Mouse (Mus musculus): Measurements from ENCODE around the gene Clec16a. TPM values are rescaled to one million over a fixed set of nuclear protein-coding genes. Genes with fewer than 3 reads are reported as not detected.

Gene Clec16a
- polyA plus RNA-seq, 1 experiment from 2014 or later: 29.3 TPM

- Histone ChIP-seq H3K4me3 (no peak overlapping the region), H3K4me2 (no peak overlapping the region), H3K36me3 (peaks cover 25% of the 10 kb centered on the region; the same call in 1 of the 2 replicates), H3K9me3 (no peaks in the 10 kb centered on the region), H3K27ac (no peak overlapping the region), H3K4me1 (no peaks in the 10 kb centered on the region), H3K27me3 (no peaks in the 10 kb centered on the region), H3K9ac (no peak overlapping the region)
- WGBS: 82% methylated on average over 5 of the region's 5 CpGs
- ATAC-seq (ENCODE audit: borderline replicate concordance, extremely low read depth, low FRiP score, low TSS enrichment): no peak
These were observed 24.8 kb downstream of the Clec16a start for GRCm38 (mm10) chr16:10569809-10570395.

- ATAC-seq (ENCODE audit: borderline replicate concordance, extremely low read depth, low FRiP score, low TSS enrichment): no peak
- peaks cover 25% of the 10 kb centered on the region; the same call in 1 of the 2 replicates for H3K36me3 ChIP-seq
- H3K27me3 ChIP-seq: no peaks in the 10 kb centered on the region
- no peaks in the 10 kb centered on the region for H3K4me1 ChIP-seq
- no peaks in the 10 kb centered on the region for H3K9me3 ChIP-seq
- H3K4me2 ChIP-seq: no peak overlapping the region
- 59% methylated on average over 1 of the region's 1 CpGs for WGBS
- H3K4me3 ChIP-seq: no peak overlapping the region
- H3K9ac ChIP-seq: no peak overlapping the region
- no peak overlapping the region for H3K27ac ChIP-seq
These were observed 25.6 kb downstream of the Clec16a start for GRCm38 (mm10) chr16:10570708-10571107.

- no peak overlapping the region for H3K27ac ChIP-seq
- whole genome bisulfite sequencing: 39% methylated on average over 2 of the region's 2 CpGs
- H3K9me3 ChIP-seq: no peaks in the 10 kb centered on the region
- H3K4me1 ChIP-seq: no peaks in the 10 kb centered on the region
- no peak for ATAC-seq (ENCODE audit: borderline replicate concordance, extremely low read depth, low FRiP score, low TSS enrichment)
- no peaks in the 10 kb centered on the region for H3K27me3 ChIP-seq
- no peak overlapping the region for H3K4me3 ChIP-seq
- H3K4me2 ChIP-seq: no peak overlapping the region
- peaks cover 25% of the 10 kb centered on the region; the same call in 1 of the 2 replicates for H3K36me3 ChIP-seq
- no peak overlapping the region for H3K9ac ChIP-seq
These were observed 26.7 kb downstream of the Clec16a start for GRCm38 (mm10) chr16:10571820-10572219.

- H3K27ac ChIP-seq: no peak overlapping the region
- no peaks in the 10 kb centered on the region for H3K27me3 ChIP-seq
- no peak for ATAC-seq (ENCODE audit: borderline replicate concordance, extremely low read depth, low FRiP score, low TSS enrichment)
- H3K9me3 ChIP-seq: no peaks in the 10 kb centered on the region
- 64% methylated on average over 2 of the region's 2 CpGs for WGBS
- no peak overlapping the region for H3K4me3 ChIP-seq
- H3K4me2 ChIP-seq: no peak overlapping the region
- H3K4me1 ChIP-seq: no peaks in the 10 kb centered on the region
- peaks cover 21% of the 10 kb centered on the region for H3K36me3 ChIP-seq
- no peak overlapping the region for H3K9ac ChIP-seq
These were observed 29.8 kb downstream of the Clec16a start for GRCm38 (mm10) chr16:10574936-10575335.

- ATAC-seq (ENCODE audit: borderline replicate concordance, extremely low read depth, low FRiP score, low TSS enrichment): no peak
- H3K9ac ChIP-seq: no peak overlapping the region
- no peak overlapping the region for H3K4me3 ChIP-seq
- WGBS: 86% methylated on average over 4 of the region's 4 CpGs
- no peaks in the 10 kb centered on the region for H3K4me1 ChIP-seq
- no peaks in the 10 kb centered on the region for H3K9me3 ChIP-seq
- H3K36me3 ChIP-seq: peaks cover 20% of the 10 kb centered on the region
- H3K27me3 ChIP-seq: no peaks in the 10 kb centered on the region
- no peak overlapping the region for H3K27ac ChIP-seq
- no peak overlapping the region for H3K4me2 ChIP-seq
These were observed 30.8 kb downstream of the Clec16a start for GRCm38 (mm10) chr16:10575915-10576314.

- H3K36me3 ChIP-seq: peaks cover 20% of the 10 kb centered on the region
- H3K27me3 ChIP-seq: no peaks in the 10 kb centered on the region
- 57% methylated on average over 5 of the region's 5 CpGs for WGBS
These were observed 32.4 kb downstream of the Clec16a start for GRCm38 (mm10) chr16:10577548-10577947.

GRCm38 (mm10) chr16:10578376-10578775 lies 33.2 kb downstream of the Clec16a start:
- ATAC-seq (ENCODE audit: borderline replicate concordance, extremely low read depth, low FRiP score, low TSS enrichment): no peak
- Histone ChIP-seq H3K4me3 (no peak overlapping the region), H3K4me2 (no peak overlapping the region), H3K4me1 (no peaks in the 10 kb centered on the region), H3K27me3 (no peaks in the 10 kb centered on the region), H3K9ac (no peak overlapping the region), H3K9me3 (no peaks in the 10 kb centered on the region), H3K36me3 (peaks cover 18% of the 10 kb centered on the region), H3K27ac (no peak overlapping the region)
- WGBS: 58% methylated on average over 1 of the region's 1 CpGs

More at GRCm38 (mm10) chr16:10577548-10577947, 32.4 kb downstream of the Clec16a start:
- H3K4me1 ChIP-seq: no peaks in the 10 kb centered on the region
- H3K9ac ChIP-seq: no peak overlapping the region
- H3K4me2 ChIP-seq: no peak overlapping the region
- no peak for ATAC-seq (ENCODE audit: borderline replicate concordance, extremely low read depth, low FRiP score, low TSS enrichment)
- no peak overlapping the region for H3K27ac ChIP-seq
- no peak overlapping the region for H3K4me3 ChIP-seq
- no peaks in the 10 kb centered on the region for H3K9me3 ChIP-seq

- H3K9ac ChIP-seq: no peak overlapping the region
- H3K4me1 ChIP-seq: no peaks in the 10 kb centered on the region
- no peak overlapping the region for H3K4me2 ChIP-seq
- H3K36me3 ChIP-seq: peaks cover 6% of the 10 kb centered on the region
- H3K27me3 ChIP-seq: no peaks in the 10 kb centered on the region
- H3K9me3 ChIP-seq: no peaks in the 10 kb centered on the region
- no peak overlapping the region for H3K4me3 ChIP-seq
- ATAC-seq (ENCODE audit: borderline replicate concordance, extremely low read depth, low FRiP score, low TSS enrichment): no peak
- WGBS: 79% methylated on average over 2 of the region's 2 CpGs
- no peak overlapping the region for H3K27ac ChIP-seq
These were observed 36.2 kb downstream of the Clec16a start for GRCm38 (mm10) chr16:10581234-10581898.

GRCm38 (mm10) chr16:10585165-10585564 lies 40.0 kb downstream of the Clec16a start:
- no peak overlapping the region for H3K4me3 ChIP-seq
- no peak for ATAC-seq (ENCODE audit: borderline replicate concordance, extremely low read depth, low FRiP score, low TSS enrichment)
- H3K9me3 ChIP-seq: no peaks in the 10 kb centered on the region
- no peak overlapping the region for H3K27ac ChIP-seq
- 0 out of 2 replicates have a peak, but pooled peaks cover 3% of the 10 kb centered on the region for H3K36me3 ChIP-seq
- 57% methylated on average over 1 of the region's 1 CpGs for WGBS
- no peaks in the 10 kb centered on the region for H3K27me3 ChIP-seq
- H3K9ac ChIP-seq: no peak overlapping the region
- no peaks in the 10 kb centered on the region for H3K4me1 ChIP-seq
- no peak overlapping the region for H3K4me2 ChIP-seq

GRCm38 (mm10) chr16:10586546-10586945 lies 41.4 kb downstream of the Clec16a start:
- no peak overlapping the region for H3K4me3 ChIP-seq
- no peaks in the 10 kb centered on the region for H3K9me3 ChIP-seq
- no peaks in the 10 kb centered on the region for H3K4me1 ChIP-seq
- H3K36me3 ChIP-seq: no peaks in the 10 kb centered on the region; the same call in 1 of the 2 replicates
- no peak overlapping the region for H3K27ac ChIP-seq
- no peaks in the 10 kb centered on the region for H3K27me3 ChIP-seq
- no peak for ATAC-seq (ENCODE audit: borderline replicate concordance, extremely low read depth, low FRiP score, low TSS enrichment)
- H3K9ac ChIP-seq: no peak overlapping the region
- H3K4me2 ChIP-seq: no peak overlapping the region
- 70% methylated on average over 3 of the region's 3 CpGs for WGBS

GRCm38 (mm10) chr16:10599888-10600740 lies 55.0 kb downstream of the Clec16a start:
- Histone ChIP-seq H3K27ac (no peak overlapping the region), H3K4me2 (no peak overlapping the region), H3K9me3 (no peaks in the 10 kb centered on the region), H3K36me3 (no peaks in the 10 kb centered on the region), H3K4me3 (no peak overlapping the region), H3K4me1 (no peaks in the 10 kb centered on the region), H3K9ac (no peak overlapping the region), H3K27me3 (no peaks in the 10 kb centered on the region)
- ATAC-seq (ENCODE audit: borderline replicate concordance, extremely low read depth, low FRiP score, low TSS enrichment): no peak
- 58% methylated on average over 5 of the region's 5 CpGs for WGBS

- H3K9ac ChIP-seq: no peak overlapping the region
- no peaks in the 10 kb centered on the region for H3K36me3 ChIP-seq
- H3K27ac ChIP-seq: no peak overlapping the region
- H3K9me3 ChIP-seq: no peaks in the 10 kb centered on the region
- no peaks in the 10 kb centered on the region for H3K27me3 ChIP-seq
- no peak overlapping the region for H3K4me3 ChIP-seq
- no peaks in the 10 kb centered on the region for H3K4me1 ChIP-seq
- ATAC-seq (ENCODE audit: borderline replicate concordance, extremely low read depth, low FRiP score, low TSS enrichment): no peak
- H3K4me2 ChIP-seq: no peak overlapping the region
- 73% methylated on average over 3 of the region's 3 CpGs for WGBS
These were observed 62.7 kb downstream of the Clec16a start for GRCm38 (mm10) chr16:10607802-10608201.
